ENCODE assay signal across 14 mouse cellular contexts in the genomic region with DNA sequence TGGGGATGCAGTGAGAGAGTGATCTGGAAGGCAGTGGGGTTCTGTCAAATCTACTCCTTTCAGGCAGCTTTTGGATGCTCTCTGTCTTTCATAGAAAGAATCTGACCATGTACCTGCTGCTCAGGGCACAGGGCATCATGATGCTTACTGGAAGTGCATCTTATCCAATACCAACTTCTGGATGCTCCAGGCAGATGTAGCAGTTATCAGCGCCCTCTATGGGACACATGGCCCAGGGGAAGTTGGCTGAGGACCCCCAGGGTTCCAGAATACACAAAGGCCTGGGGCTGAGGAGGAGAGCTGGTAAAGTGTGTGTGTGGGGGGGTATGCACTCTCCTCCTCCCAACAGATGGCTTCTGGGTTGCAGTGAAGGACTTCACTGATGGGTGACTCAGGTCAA.
DNase-seq lines count a peak whose midpoint lies in the region; ATAC-seq lines count a peak whose summit lies in the region.
"Had no signal": no experiment of that assay in that cellular context is flagged by ENCODE, and none has a peak within 500 bp of the region (broad histone marks: within the 10 kb centered on the region; RNA-seq: fewer than 3 reads in every experiment).

No protein-coding gene starts in this region.

- 6% methylated on average over 1 of the region's 1 CpGs for WGBS in neural tube, embryonic 12.5 days
- WGBS in forebrain, embryonic 12.5 days = 11% methylated on average over 1 of the region's 1 CpGs
- 16% methylated on average over 1 of the region's 1 CpGs for WGBS in midbrain, embryonic 14.5 days

- H3K4me3 ChIP-seq in neural tube, embryonic 12.5 days = no peak overlapping the region
- H3K4me3 ChIP-seq in forebrain, embryonic 12.5 days (replicated peaks) = no peak overlapping the region
- no peak overlapping the region for H3K4me3 ChIP-seq in midbrain, embryonic 14.5 days (replicated peaks; ENCODE audit: low read depth, low read length)
- H3K4me3 ChIP-seq: heart, embryonic 13.5 days had no signal

- H3K36me3 ChIP-seq in neural tube, embryonic 12.5 days = no peaks in the 10 kb centered on the region
- H3K36me3 ChIP-seq in forebrain, embryonic 12.5 days (replicated peaks) = no peaks in the 10 kb centered on the region
- no peaks in the 10 kb centered on the region for H3K36me3 ChIP-seq in midbrain, embryonic 14.5 days (ENCODE audit: control insufficient read depth, insufficient read depth, low read length)
- H3K36me3 ChIP-seq: heart, embryonic 13.5 days had no signal

- peaks cover 24% of the 10 kb centered on the region for H3K4me1 ChIP-seq in neural tube, embryonic 12.5 days
- peaks cover 20% of the 10 kb centered on the region for H3K4me1 ChIP-seq in forebrain, embryonic 12.5 days
- peaks cover 13% of the 10 kb centered on the region for H3K4me1 ChIP-seq in midbrain, embryonic 14.5 days (ENCODE audit: control insufficient read depth, insufficient read depth, low read length)
- H3K4me1 ChIP-seq: heart, embryonic 13.5 days had no signal

- ATAC-seq in neural tube, embryonic 12.5 days (ENCODE audit: low FRiP score, low read depth) = 0 out of 2 replicates have a peak, but pooled peaks have one; percentile 3
- ATAC-seq in forebrain, embryonic 12.5 days (ENCODE audit: low FRiP score) = no peak
- no peak for ATAC-seq in midbrain, embryonic 14.5 days (ENCODE audit: low FRiP score, low TSS enrichment)

- H3K27ac ChIP-seq in neural tube, embryonic 12.5 days = no peak overlapping the region
- peak overlapping the region; percentile 65 for H3K27ac ChIP-seq in forebrain, embryonic 12.5 days
- peak overlapping the region; percentile 55 for H3K27ac ChIP-seq in midbrain, embryonic 14.5 days (replicated peaks; ENCODE audit: low read depth, low read length)
- H3K27ac ChIP-seq: heart, embryonic 13.5 days; macrophage had no signal

- H3K4me2 ChIP-seq in neural tube, embryonic 12.5 days (replicated peaks) = no peak overlapping the region
- no peak overlapping the region for H3K4me2 ChIP-seq in forebrain, embryonic 12.5 days
- no peak overlapping the region for H3K4me2 ChIP-seq in midbrain, embryonic 14.5 days (ENCODE audit: low read length)
- H3K4me2 ChIP-seq: heart, embryonic 13.5 days; lung, embryonic 14.5 days had no signal

- no peaks in the 10 kb centered on the region for H3K9me3 ChIP-seq in neural tube, embryonic 12.5 days
- peaks cover 6% of the 10 kb centered on the region; the same call in 1 of the 2 replicates for H3K9me3 ChIP-seq in forebrain, embryonic 12.5 days
- H3K9me3 ChIP-seq in midbrain, embryonic 14.5 days (ENCODE audit: control insufficient read depth, low read length) = no peaks in the 10 kb centered on the region
- H3K9me3 ChIP-seq: heart, embryonic 13.5 days had no signal

- no peak overlapping the region for H3K9ac ChIP-seq in neural tube, embryonic 12.5 days
- no peak overlapping the region for H3K9ac ChIP-seq in forebrain, embryonic 12.5 days
- no peak overlapping the region for H3K9ac ChIP-seq in midbrain, embryonic 14.5 days (replicated peaks; ENCODE audit: low read length)
- H3K9ac ChIP-seq: heart, embryonic 13.5 days; lung, embryonic 14.5 days had no signal

- no peak for DNase-seq in neural tube, embryonic 10.5 days (ENCODE audit: extremely low spot score, low spot score)
- no peak for DNase-seq in midbrain, embryonic 14.5 days
- DNase-seq in frontal cortex, postnatal 10 days (ENCODE audit: low spot score in 2 of 2) = no peak
- no peak for DNase-seq in ovary, adult 18-20 months (ENCODE audit: low spot score)
- no peak for DNase-seq in natural killer cell, adult 2 months (ENCODE audit: low spot score in 2 of 2)
- DNase-seq: adrenal gland, adult 8-10 months; cerebellum, adult 11-12 months; heart, postnatal 36 days; layer of hippocampus, postnatal 36 days; lung, embryonic 14.5 days had no signal

- H3K27me3 ChIP-seq in neural tube, embryonic 12.5 days (replicated peaks) = no peaks in the 10 kb centered on the region
- H3K27me3 ChIP-seq in forebrain, embryonic 12.5 days = peaks cover 33% of the 10 kb centered on the region
- H3K27me3 ChIP-seq in midbrain, embryonic 14.5 days (ENCODE audit: control insufficient read depth, insufficient read depth, low read length) = no peaks in the 10 kb centered on the region
